Mouse (Mus musculus) left cerebral cortex, postnatal 10 days (tissue): ENCODE measurements around the gene 2010111I01Rik. TPM values are rescaled to one million over a fixed set of nuclear protein-coding genes. Genes with fewer than 3 reads are reported as not detected.

ENCODE experiments used
- DNase-seq, 2 experiments: peaks; one replicate each; pipeline ENCODE4 v3.0.0; 2021 to 2022; ENCODE audit warnings: low spot score in 2 of 2, mixed read lengths in 1 of 2; ENCODE audit errors: extremely low spot score in 1 of 2
- intact Hi-C: fragments of 180-260 bp; cut with DNase I; formaldehyde crosslinking; loops from one replicate; pipeline ENCODE4 v1.15.1; 2025
- total RNA-seq, 2 experiments: library from RNA; stranded (reverse); gene quantifications; 2 replicates each; pipeline ENCODE4 v1.2.3; 2021

2010111I01Rik gene
- total RNA-seq, 2 experiments from 2014 or later, result 62.1 to 69.1 TPM

- no peak for DNase-seq
- intact Hi-C loops, result no loop called here
Observed at GRCm38 (mm10) chr13:63092874-63093273, 128.2 kb downstream of the 2010111I01Rik start.

GRCm38 (mm10) chr13:63093636-63094035 lies 128.9 kb downstream of the 2010111I01Rik start:
- intact Hi-C loops, result no loop called here
- DNase-seq, result no peak

- intact Hi-C loops, result no loop called here
- peak in 1 of 2 experiments; percentile 38 for DNase-seq
Observed at GRCm38 (mm10) chr13:63094317-63095131, 129.8 kb downstream of the 2010111I01Rik start.

GRCm38 (mm10) chr13:63096764-63097163 lies 132.1 kb downstream of the 2010111I01Rik start:
- DNase-seq, result peak in 1 of 2 experiments; percentile 66
- intact Hi-C loops, result no loop called here

GRCm38 (mm10) chr13:63097440-63097930 lies 132.8 kb downstream of the 2010111I01Rik start:
- no peak for DNase-seq
- intact Hi-C loops, result no loop called here

- DNase-seq, result no peak
- intact Hi-C loops, result no loop called here
Observed at GRCm38 (mm10) chr13:63101761-63102160, 137.1 kb downstream of the 2010111I01Rik start.

- no peak for DNase-seq
- intact Hi-C loops, result no loop called here
Observed at GRCm38 (mm10) chr13:63102848-63103585, 138.3 kb downstream of the 2010111I01Rik start.

GRCm38 (mm10) chr13:63106574-63106973 lies 141.9 kb downstream of the 2010111I01Rik start:
- intact Hi-C loops, result no loop called here
- no peak for DNase-seq

- DNase-seq, result no peak
- intact Hi-C loops, result no loop called here
Observed at GRCm38 (mm10) chr13:63108601-63109000, 143.9 kb downstream of the 2010111I01Rik start.

- intact Hi-C loops, result no loop called here
- DNase-seq, result no peak
Observed at GRCm38 (mm10) chr13:63111297-63112042, 146.8 kb downstream of the 2010111I01Rik start.

- intact Hi-C loops, result no loop called here
- DNase-seq, result no peak
Observed at GRCm38 (mm10) chr13:63112043-63112597, 147.4 kb downstream of the 2010111I01Rik start.

- no peak for DNase-seq
Observed at GRCm38 (mm10) chr13:63112598-63113372, 148.1 kb downstream of the 2010111I01Rik start.

GRCm38 (mm10) chr13:63113881-63114301 lies 149.2 kb downstream of the 2010111I01Rik start:
- DNase-seq, result no peak
- intact Hi-C loops, result no loop called here

More at GRCm38 (mm10) chr13:63112598-63113372, 148.1 kb downstream of the 2010111I01Rik start:
- intact Hi-C loops, result no loop called here

- intact Hi-C loops, result no loop called here
Observed at GRCm38 (mm10) chr13:63115187-63115784, 150.6 kb downstream of the 2010111I01Rik start.

GRCm38 (mm10) chr13:63117495-63118184 lies 152.9 kb downstream of the 2010111I01Rik start:
- no peak for DNase-seq
- intact Hi-C loops, result no loop called here

More at GRCm38 (mm10) chr13:63115187-63115784, 150.6 kb downstream of the 2010111I01Rik start:
- no peak for DNase-seq

GRCm38 (mm10) chr13:63118682-63119081 lies 154.0 kb downstream of the 2010111I01Rik start:
- DNase-seq, result no peak
- intact Hi-C loops, result no loop called here

- intact Hi-C loops, result no loop called here
- DNase-seq, result no peak
Observed at GRCm38 (mm10) chr13:63120296-63120695, 155.6 kb downstream of the 2010111I01Rik start.
